Mouse (Mus musculus): Measurements from ENCODE around the gene Uhrf1bp1l.
"Not testable (repeated sequence)": the region's sequence is repeated elsewhere in the genome, so short reads cannot be mapped to it uniquely, and the experiment has no call there.

Uhrf1bp1l gene

DNA sequence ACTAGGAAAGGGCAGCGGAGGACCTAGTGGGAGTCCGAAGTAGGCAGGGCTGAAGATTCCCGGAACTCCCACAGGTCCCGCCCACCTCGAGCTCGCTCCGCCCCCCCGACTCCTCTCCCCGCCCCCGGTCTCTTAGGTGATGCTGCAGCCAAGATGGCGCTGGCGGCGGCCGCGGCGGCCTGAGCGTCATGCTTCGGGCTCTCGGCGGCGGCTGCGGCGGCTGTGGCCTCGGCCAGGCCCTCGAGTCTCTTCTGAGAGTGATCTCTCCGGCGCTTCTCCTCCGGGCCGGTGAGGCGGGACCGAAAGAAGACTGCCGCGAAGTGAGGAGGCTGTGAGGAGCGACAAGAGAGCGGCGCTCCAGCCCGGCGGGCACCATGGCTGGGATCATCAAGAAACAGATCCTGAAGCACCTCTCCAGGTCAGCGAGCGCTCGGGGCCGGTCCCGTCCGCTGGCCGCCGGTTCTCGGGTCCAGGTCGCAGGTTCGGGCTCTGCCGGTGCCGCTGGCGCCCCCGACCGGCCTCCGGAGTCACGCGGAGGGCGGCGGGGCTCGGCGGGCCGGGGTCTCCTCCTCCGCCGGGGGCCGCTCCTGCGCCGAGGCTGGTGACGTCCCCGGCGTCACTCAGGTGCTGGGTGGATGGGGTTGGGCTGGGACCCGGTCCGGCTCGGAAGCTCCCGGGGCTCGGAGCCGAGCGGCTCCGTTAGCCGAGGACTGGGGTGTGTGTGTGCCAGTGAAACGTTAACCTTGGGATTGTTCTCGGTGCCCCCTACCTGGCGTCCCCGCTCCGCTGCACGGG is at the start of gene Uhrf1bp1l:
Gene Uhrf1bp1l, plus strand, starts transcription at position 121 of the 795 bp plus-strand sequence.
- DNase-seq: peak; percentile 95

DNA sequence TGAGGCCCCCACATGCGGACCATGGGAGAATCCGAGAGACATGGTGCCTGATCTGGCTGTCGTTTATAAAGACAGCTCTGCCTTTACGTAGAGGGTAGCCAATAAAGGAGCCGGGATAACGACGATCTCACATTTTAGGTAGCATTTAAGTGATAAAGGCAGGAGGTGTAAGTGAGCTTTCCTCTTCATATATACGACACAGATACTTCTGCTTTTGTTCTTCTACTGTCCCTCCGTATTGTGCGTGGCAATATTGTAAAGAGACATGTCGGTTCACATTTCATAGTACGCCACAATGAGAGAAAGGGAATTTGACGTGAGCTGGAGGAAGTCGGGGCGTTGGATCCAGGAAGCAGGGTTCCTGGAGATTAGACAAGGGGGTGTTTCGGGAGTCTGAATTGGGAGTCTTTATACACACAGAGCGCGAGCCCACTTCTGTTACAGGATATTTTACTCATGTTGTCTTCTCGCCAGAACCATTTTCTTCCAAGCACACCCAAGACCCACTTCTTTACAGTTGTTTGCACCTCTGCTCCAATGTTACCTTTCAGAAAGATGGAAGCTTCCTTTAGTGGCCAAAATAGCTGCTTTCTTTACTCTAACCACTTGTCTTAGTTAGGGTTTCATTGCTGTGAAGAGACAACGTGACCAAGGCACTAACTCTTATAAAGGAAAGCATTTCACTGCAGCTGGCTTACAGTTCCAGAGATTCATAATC is 49.4 kb upstream of the Uhrf1bp1l start:
- no peak for DNase-seq

DNA sequence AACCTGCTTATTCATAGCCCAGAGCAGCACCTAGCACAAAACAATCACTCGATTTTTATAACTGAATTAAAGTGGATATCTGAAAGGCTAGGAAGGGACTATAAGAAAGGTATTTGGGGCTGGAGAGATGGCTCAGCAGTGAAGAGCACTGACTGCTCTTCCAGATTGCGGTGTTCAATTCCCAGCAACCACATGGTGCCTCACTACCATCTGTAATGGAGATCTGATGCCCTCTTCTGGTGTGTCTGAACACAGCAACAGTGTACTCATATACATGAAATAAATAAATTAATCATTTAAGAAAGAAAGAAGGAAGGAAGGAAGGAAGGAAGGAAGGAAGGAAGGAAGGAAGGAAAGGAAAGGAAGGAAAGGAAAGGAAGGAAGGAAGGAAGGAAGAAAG is 48.5 kb upstream of the Uhrf1bp1l start:
- DNase-seq: not testable (repeated sequence)

DNA sequence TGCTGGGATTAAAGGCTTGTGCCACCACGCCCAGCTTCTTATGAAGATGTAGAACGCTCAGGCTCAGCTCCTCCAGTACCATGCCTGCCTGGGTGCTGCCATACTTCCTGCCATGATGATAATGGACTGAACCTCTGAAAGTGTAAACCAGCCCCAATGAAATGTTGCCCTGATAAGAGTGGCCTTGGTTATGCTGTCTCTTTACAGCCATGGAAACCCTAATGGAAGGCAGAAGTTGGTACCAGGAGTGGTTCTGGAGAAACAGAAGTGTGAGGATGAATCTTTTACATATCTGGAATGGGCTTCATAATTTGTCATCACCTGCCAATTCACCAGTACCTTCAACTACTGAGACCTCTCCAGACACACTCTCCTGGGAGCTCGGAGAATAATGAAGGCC is 46.8 kb upstream of the Uhrf1bp1l start:
- DNase-seq: no peak

DNA sequence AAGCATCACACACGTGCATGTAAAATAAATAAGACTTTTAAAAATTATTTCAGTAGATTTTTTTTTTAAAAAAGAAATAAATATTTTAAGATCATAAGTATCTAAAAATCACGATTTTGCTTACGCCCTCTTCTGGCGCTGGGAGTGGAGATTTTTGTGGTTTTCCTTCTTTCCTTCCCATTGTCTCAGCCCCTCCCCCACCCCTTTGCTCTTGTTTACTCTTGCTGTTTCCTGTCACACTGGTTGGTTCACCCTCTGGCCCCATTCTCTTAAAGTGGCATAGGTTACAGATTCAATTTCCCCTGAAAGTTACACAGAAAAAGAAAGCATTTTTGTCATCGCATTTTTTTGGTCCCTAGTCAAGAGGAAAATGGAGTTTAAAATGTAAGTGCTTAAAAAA is 41.7 kb upstream of the Uhrf1bp1l start:
- peak; percentile 36 for DNase-seq

DNA sequence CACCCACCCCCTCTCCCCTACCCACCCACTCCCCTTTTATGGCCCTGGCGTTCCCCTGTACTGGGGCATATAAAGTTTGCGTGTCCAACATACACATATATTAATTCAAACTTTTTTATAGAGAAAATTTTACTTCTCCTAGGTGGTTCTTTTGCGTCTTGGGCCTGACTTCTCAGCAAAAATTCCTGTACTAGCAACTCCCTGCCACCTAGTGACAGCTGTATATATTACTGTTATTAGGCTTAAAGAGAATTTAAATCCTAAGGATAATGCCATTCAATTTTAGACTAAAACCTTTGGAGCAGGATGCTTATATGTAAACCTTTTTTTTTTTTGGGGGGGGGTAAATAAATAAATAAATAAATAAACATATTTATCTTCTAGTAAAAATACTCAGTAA is 37.4 kb upstream of the Uhrf1bp1l start:
- no peak for DNase-seq

DNA sequence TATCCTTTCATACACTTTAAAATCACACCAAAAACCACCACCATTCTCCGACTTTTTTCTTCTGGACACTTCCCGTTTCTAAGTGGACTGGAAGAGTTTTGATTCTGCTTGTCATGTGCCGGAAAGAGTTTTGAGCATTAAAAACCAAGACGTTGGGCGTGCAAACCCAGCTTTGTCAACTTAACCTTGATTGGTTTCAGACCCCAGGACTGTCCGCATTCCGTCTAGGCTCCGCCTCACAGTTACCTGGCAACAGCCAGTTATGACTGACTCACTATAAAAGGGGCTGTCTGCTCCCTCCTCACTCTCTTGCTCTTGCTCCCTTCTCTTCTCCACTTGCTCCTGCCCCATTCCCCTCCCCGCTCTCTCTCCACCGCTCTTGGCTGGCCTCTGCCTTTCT is 36.1 kb upstream of the Uhrf1bp1l start:
- DNase-seq: peak; percentile 11

DNA sequence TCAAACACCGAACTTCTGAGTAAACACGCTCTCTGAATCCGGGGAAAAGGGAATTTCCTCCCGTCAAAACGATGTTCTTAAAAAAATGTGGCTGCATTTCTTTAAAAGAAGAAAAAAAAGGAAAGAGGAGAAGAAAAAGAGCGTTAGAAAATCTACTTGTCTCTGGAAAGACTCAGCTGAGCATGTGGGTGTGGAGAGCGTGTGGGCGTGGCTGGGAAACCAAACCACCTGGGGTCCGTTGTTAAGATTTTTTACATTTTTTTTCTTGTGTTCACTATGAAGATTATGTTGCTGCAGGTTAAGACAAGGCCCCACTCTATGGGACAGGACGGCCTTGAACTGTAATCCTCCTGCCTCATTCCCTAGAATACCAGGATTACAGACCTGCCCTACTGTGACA is 29.9 kb upstream of the Uhrf1bp1l start:
- DNase-seq: no peak

DNA sequence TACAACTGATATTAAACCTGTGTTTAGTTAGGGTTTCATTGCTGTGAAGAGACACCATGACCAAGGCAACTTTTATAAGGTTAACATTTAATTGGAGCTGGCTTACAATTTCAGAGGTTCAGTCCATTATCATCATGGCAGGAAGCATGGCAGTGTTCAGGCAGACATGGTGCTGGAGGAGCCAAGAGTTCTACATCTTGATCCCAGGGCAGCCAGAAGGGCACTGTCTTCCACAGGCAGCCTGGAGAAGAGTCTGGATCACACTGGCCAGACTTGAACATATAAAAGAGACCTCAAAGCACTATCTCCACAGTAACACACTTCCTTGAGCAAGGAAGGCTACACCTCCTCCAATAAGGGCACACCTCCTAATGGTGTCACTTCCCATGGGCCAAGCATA is 24.5 kb upstream of the Uhrf1bp1l start:
- DNase-seq: no peak

DNA sequence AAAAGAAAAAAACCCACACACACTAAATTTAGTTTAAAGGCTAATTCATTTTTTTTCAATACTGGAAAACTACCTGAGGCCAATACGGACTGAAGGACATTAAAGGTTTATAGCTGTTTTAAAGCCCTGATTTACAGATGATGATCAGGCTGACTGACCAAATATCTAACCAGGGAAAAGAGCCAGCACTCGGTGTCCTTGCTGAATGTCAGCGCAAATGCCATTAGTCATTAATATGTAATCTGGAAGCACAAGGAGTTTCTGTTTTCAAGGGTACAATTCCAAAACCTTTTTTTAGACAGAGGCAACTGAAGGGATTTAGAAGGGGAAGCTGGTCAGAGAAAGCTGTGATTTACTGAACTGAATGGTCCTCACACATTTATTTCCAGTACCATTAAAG is 24.0 kb upstream of the Uhrf1bp1l start:
- no peak for DNase-seq

DNA sequence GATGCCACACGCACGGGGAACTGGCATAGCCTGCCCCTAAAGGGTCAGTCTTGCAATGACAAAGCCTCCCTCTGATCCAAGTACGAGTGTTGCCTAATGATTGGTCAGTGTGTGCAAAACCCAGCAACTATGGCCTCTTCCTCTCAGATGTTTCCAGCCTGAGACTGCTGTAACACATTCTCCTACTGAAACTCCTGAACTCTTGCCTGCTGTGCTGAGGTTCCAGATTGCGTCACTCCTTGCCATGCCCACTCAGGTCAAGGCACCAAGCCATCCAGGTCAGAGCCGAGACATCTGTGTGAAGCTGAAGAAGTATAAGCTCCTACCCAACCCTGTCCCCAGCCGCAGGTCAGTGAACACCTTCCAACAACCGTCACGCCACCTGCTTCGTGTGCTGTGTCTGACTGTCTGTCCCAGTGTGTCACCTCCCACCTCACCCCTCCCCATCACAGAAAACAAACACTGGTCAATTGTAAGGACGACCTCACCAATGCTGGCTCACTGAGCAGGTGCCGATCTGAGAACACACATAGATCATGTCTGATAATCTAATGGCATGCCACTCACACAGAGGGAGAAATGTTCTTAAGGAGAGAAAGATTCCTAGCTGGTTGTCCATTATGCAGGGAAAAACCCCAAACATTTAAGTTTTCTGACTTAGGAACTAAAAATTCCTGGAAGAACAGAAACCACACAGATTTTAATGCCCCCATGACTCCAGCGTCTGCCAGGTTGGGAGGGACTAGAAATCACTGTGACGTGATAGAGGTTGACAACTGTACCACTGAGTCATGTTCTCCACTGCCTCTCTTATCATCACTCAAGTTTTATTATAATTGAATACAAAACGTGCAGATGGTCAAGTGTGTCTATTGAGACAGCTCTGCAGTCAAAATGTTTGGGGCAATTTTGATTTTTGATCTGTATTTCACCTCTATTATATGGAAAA is 22.3 kb upstream of the Uhrf1bp1l start:
- DNase-seq: no peak

DNA sequence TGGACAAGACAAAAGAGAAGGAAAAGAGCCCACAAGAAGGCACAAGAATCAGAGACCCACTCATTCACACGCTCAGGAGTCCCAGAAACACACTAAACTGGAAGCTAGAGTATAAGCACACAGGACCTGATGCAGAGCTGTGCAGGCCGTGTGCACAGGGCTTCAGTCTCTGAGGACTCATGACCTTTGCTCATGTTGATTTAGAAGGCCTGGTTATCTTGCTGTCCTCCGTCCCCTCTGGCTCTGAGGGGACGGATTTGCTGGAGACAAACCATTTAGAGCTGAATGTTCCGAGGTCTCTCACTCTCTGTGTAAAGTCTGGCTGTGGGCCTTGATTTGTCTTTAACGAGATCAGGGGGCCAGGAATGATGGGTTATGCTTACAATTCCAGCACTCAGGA is 14.4 kb upstream of the Uhrf1bp1l start:
- DNase-seq: no peak

DNA sequence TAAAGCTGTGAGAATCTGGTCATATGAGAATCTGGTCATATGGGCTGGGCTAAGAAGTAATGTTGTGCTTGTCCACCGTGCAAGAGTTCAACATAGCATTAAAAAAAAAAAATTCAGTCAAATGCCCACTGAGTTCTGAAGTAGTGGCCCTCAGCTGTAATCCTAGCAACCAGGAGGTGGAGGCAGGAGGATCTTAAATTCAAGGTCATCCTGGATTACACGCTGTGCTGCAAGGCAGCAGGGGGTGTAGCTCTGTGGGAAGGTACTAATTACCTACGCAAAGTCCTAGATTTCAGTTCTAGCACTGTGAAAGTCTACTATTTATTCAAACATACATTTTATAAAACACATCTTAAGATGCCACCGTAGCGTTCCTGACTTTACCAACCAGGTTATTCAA is 13.4 kb upstream of the Uhrf1bp1l start:
- DNase-seq: no peak

DNA sequence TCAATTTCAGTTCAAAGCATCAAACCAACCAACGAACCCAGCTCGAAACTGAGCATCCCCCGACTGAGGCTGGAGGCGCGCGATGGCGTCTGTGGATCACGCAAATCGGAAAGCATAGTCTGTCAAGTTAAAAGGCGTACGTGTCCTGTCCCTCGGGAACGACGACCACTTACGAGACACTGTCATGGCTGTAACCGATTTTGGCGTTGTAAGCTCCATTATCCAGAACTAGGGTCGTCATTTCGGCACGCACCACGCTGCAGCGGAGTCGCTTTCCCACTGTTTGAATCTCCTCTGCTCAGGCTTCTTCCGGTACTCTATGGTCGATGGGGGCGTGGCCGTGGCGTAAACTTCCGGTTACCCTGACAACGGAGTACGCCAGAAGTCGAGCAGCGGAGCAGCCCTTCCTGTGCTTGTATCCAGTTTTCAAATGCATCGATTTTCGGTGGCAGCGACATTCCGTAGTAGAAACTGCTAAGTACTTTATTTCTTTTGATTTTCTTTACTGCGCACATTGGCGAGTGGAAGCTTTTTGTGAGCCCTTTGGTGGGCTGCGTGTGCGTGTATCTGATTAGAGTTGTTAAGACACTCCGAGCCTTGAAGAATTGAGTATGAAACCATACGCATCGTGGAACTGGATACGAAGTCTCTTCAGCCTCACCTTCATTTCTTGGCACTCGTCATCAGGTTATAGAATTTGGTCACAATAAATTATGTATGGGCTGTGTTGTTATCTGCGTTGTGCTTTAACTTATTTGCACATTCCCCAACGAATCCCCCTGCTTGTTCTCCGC is 12.6 kb upstream of the Uhrf1bp1l start, which contains the start of gene Actr6:
Gene Actr6, minus strand, starts transcription at position 295 of the 794 bp plus-strand sequence.
- peak; percentile 97 for DNase-seq

DNA sequence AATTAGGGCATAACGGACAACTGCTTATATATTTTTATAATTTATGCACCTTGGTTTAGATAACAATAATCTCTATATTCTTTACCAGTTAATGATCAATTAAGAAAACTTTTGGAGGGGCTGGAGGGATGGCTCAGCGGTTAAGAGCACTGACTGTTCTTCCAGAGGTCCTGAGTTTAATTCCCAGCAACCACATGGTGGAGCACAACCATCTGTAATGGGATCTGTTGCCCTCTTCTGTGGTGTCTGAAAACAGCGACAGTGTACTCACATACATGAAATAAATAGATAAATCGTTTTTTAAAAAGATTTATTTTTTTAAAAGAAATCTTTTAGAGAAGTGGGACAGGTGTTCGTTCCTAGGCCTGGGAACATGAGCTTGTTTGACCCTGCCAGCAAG is 7.7 kb upstream of the Uhrf1bp1l start:
- no peak for DNase-seq

DNA sequence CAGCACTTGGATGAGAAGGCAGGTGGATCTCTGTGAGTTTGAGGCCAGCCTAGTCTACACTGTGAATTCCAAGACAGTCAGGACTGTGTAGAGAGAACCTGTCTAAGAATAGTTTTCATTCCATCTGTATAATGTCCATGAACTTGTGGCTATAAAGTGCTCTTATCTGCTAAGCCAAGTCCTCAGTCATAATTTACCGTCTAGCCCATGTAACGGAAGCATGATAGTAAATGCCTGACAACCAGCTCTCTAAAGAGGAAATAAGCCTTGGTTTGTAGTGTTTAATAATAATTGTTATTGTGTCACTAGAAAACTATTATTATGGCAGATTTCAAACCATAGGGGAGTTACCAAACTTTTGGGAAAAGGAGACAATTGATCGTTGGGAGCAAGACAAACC is 6.9 kb upstream of the Uhrf1bp1l start:
- DNase-seq: no peak

DNA sequence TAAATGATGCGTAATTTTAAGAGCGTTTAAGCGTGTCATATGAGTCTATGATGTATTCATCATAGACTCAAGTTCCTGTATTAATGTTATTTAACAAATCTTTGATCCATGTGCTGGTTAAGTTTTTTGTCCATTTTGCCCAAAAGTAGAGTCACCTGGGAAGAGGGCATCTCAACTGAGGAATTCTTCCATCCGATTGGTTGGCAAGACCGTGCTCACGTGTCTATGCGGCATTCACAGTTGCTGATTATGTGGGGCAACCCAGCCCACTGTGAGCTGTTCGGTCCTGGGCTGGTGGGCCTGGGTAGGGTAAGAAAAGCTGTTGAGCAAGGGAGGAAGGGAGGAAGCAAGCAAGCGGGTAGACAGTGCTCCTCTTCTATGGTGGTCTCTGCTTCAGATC is 6.4 kb upstream of the Uhrf1bp1l start:
- no peak for DNase-seq

DNA sequence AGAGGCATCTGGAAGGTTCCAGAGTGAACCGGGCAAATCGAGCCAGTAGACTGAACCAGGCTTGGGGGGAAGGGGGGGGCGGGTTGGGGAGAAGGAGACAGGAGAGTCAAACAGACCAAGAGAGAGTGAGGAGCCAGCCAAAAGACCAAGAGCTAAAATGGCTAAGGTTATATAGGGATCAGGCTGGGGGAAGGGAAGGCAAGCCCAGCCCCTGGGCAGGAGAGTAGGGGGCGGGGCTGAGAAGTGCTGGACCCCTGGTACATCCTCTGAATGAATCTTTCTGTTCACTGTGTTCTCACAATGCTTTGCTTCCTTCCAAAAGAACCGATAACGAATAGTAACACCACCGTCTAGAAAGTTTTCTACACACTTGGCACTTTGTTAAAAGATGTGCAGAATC is 5.1 kb upstream of the Uhrf1bp1l start:
- no peak for DNase-seq

DNA sequence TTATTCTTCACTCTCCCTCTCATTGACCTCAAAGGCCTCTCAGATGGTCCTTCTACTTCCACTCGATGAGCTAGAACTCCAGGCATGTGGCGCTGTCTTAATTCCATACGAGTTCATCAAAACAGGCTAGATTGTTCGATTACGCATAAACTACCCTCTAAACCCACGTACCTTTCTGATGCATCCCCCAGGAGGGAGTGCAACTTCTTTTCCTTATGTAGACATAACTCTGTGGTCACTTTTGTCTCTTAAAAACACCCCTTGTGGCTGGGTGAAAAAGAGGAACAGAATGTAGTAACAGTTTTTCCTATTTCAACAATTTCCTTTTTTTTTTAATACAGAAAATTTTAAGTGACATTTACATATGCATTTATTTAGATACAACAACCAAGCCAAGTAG is 3.8 kb upstream of the Uhrf1bp1l start:
- no peak for DNase-seq

DNA sequence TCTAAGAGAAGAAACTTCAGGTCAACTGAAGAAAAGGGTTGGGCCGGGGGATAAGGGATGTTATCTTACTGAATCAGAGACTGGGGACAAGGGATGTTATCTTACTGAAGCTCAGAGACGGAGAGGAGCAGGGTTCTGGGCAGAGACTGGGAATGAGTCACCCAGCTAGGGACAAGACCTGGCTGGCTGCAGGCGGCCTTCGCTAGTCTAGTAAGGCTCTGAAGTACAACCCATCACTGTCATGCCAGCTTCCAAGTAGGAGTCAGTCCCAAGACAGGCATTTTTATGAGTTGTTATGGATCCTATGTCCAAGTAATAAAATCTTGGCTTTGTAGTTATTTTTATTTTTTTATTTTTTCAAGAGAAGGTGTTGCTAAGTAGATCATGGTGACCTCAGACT is 1.5 kb upstream of the Uhrf1bp1l start:
- no peak for DNase-seq

DNA sequence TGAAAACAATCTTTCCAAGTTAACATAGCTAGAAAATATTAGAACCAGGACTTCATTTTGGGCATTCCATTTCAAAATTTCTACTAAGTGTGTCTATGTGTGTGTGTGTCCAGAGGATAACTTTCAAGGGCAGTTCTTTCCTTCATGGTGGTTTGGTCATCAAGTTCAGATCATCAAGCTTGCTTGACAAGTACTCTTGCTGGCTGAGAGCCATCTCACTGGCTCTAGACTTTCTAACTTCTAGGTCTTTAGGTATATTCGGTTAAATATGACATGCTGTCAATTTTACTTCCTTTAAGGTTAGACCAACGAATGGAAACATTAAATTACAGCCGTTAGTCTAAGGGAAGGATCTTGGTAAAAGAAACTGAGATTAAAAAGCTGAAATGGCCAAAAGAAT is 450 bp upstream of the Uhrf1bp1l start:
- DNase-seq: no peak

DNA sequence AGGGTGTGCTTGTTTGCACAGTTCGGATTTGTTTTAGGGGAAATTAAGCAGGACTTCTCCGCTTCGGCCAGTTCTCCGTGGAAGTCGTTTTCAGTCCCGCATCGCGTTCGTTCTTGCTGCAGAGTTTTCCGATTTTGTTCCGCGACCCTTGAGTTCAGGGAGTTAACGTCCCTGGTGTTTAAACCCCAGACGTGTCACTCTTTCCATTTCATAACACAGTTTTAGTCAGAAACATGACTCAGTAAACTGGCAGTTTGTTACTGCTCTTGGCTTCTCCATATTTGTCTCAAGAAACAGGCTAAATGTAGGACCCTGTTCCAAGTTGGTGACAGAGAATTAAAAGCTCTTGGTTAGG is 852 bp downstream of the Uhrf1bp1l start:
- no peak for DNase-seq

DNA sequence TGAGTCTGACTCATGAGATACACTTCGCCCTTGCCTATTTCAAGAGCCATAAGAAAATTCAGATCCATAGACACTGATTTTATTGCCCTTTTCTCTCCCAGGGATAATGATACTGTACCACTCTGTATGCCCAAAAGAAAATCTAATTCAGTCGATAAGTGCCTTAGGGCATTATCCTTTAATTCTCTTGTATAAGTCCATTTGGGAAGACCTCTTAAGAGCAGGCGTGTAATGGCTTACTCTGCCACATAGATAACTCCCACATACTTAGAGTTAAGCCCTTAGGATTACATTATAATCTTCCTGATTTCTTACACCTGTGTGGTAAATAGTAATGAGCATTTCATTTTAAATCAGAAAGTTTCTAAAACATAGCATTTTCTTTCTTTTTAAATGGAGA is 1.8 kb downstream of the Uhrf1bp1l start:
- no peak for DNase-seq

All from lung, postnatal 10 days (tissue).